Mouse (Mus musculus) bone marrow, adult 2 months (tissue): ENCODE results near the gene Samd9l.

Experiments
- CTCF ChIP-seq: fragments of 200-500 bp; IDR thresholded peaks from 2 replicates; pipeline ENCODE4 v1.5.1; 2011; ENCODE audit warnings: low read length, control low read depth; ENCODE audit not compliant: control insufficient read depth, insufficient read depth
- POLR2A ChIP-seq: fragments of 200-500 bp; IDR thresholded peaks from 2 replicates; pipeline ENCODE4 v1.6.1; 2011; ENCODE audit warnings: low read depth, mild to moderate bottlenecking, control low read depth, low read length, borderline replicate concordance; ENCODE audit not compliant: control insufficient read depth

- no peak for TF ChIP-seq CTCF
- TF ChIP-seq POLR2A, result no peak
Observed at GRCm38 (mm10) chr6:3341479-3341878, 57.9 kb downstream of the Samd9l start.
